Mouse (Mus musculus) embryo, embryonic 11 days (tissue): ENCODE results near the gene Arhgap27.

ENCODE experiments used
- DNase-seq: peaks from one replicate; pipeline ENCODE4 v3.0.0-alpha.2; 2015

The Arhgap27 gene

GRCm38 (mm10) chr11:103380460-103380859 lies 17.0 kb upstream of the Arhgap27 start:
- DNase-seq: no peak

GRCm38 (mm10) chr11:103378341-103378740 lies 14.8 kb upstream of the Arhgap27 start:
- DNase-seq: no peak

GRCm38 (mm10) chr11:103375772-103376171 lies 12.3 kb upstream of the Arhgap27 start:
- no peak for DNase-seq

DNA sequence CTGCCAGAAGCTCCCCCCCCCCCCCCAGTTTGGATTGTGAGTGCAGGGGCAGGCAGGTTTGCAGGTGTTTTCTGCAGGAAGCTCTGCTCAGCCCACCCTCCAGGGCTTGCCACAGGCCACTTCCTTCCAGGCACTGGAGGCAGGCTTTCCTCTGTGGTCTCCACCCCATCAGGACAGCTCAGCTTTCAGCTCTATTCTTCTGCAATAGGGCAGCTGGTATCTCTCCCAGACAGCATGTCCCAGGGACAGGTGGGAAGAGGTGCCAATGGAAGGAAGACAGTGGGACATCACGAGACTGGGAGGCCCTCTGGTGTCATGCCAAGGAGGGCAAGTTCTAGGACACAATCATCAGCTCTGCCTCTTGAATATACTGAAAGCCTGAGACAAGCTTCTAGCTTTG lies 11.8 kb upstream of the Arhgap27 start:
- DNase-seq: no peak

DNA sequence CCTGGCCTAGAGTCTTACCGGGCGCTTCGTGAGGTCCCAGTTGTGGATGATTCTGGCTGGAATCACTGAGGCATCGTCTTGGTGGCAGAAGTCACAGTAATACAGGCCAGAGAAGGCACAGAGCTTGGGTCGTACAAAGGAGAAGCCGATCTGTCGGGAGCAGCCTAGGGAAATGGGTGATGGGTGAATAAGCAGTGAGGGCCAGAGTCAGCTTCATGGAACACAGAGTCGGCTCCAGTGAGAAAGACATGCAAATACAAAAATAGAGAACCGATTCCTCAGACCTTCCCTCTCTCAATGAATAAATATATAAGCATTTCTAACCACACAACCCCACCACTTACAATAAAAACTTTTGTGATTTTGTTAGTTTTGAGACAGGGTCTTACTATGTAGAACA lies 10.4 kb upstream of the Arhgap27 start:
- DNase-seq: no peak

GRCm38 (mm10) chr11:103372561-103372960 lies 9.1 kb upstream of the Arhgap27 start:
- no peak for DNase-seq

GRCm38 (mm10) chr11:103372068-103372467 lies 8.6 kb upstream of the Arhgap27 start:
- no peak for DNase-seq

DNA sequence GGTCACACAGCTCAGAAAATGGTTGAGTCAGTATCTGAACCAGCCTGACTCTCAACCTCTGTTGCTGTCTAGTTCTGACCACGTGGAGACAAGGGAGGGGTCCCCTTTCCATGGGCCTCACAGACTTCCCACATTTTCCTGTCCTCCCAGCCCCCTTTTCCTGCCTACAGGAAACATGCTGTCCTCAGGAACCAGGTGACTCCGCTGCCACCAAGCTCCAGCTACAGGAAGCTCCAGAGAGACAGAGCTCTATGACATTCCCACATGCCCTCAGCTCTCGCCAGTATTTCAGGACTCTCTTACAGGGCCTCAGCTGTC lies 7.7 kb upstream of the Arhgap27 start:
- DNase-seq: no peak

DNA sequence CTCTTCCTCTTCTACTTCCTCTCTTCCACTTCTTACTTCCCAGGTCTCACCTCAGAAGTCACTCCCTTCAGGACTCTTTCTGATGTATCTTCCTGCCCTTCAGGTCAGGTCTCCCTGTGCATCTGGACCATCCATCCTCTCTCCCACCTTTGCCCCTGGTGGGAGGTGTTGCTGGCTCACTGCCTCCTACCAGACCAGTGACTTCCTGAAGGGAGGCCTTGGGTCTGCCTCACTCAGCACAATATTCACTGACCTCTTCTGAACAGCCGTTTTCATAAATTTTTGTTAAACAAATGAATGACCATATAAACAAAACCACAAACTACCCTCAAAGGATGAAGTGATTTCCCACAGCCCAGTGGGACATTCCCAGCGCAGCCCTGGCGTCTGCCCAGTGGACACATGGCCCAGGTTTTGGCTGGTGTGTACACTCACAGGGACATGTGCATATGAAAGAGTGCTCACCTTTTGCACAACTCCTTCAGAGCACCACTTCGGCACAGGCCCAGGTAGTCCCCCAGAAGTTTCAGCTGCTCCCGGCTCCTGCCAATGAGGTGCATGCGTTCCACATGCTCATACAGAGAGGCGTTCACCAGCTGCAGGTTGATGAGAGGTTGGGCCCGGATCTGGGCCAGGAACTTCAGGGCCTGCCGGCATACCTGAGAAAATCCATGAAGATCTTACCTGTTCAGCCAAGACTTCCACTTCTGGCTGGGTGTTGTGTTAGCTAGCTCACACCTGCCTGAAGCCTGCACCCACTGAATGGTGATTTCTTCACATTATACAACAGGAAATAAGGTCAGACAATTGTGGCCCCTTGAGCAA lies 7.1 kb upstream of the Arhgap27 start:
- DNase-seq: no peak

DNA sequence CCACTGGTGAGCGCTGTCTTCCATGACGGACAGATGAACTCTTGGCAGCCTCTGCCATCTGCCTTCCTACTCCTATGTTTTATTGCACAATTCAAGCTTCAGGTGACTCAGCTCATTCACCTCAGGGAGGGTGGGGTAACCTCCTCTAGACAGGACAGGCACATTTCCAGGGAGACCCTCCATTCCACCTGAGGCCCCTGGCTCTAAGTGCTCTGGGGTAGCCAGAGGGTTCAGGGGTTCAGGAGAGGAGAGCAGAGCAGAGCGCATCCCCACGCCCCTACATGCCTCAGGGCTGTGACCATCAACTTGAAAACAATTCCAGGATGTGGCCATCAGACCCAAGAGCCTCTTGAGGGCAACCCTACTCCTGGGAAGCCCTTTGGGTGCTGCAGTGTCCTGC lies 2.0 kb upstream of the Arhgap27 start:
- DNase-seq: no peak

- no peak for DNase-seq
Measured at GRCm38 (mm10) chr11:103365022-103365421, 1.5 kb upstream of the Arhgap27 start.

GRCm38 (mm10) chr11:103364335-103364734 lies 843 bp upstream of the Arhgap27 start:
- DNase-seq: no peak

GRCm38 (mm10) chr11:103362521-103363181 lies 841 bp downstream of the Arhgap27 start:
- DNase-seq: peak; percentile 42

DNA sequence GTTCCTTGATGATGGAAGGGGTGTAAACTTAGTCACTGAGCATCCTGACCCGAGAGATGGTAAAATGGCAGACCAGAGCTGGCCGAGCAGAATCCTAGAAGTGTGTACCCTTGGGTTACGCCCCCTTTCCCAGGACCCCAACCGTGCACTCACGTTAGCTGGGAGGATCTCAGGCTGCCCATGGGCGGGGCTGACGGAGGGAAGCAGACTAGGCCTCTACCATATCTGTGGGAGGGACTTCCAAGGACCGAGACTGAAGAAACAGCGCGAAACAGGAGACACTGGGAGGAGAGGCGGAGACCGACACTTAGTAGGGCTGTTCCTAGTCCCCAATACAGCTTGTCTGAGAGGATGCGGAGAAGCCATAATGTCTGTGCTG lies 1.4 kb downstream of the Arhgap27 start:
- DNase-seq: peak; percentile 63

DNA sequence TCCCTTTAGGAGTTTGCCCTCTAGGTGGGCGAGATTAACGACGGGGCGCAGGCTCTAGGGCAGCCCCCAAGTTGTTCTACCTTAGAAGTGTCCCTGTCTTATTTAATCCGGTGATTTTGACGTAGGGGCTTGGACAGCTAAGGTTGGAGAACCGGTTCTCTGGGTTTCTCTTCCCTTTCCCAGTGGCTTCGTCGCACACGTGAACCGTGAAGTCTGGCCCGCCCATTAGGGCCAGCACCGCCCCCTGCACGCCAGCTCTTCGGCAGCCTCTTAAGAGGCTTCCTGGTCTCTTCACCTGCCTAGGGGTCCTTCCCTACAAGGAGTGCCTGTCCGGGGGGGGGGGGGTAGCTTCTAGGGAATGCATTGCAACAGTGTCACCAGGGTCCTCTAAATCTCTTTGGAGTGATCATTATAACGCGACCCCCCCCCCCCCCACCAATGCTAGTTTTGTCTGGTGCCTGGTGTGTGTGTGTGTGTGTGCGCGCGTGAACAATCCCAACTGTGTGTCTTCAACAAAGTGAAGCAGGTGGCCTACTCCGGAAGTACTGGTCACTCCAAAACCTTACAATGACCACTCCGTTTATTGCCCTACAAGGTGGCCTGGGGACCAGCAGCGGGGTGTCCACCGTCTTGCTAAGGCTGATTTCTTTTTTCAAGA lies 2.0 kb downstream of the Arhgap27 start:
- DNase-seq: peak; percentile 64

GRCm38 (mm10) chr11:103360661-103361081 lies 2.8 kb downstream of the Arhgap27 start:
- peak; percentile 45 for DNase-seq

GRCm38 (mm10) chr11:103359841-103360641 lies 3.5 kb downstream of the Arhgap27 start:
- DNase-seq: peak; percentile 93

GRCm38 (mm10) chr11:103359122-103359521 lies 4.4 kb downstream of the Arhgap27 start:
- DNase-seq: peak; percentile 90

DNA sequence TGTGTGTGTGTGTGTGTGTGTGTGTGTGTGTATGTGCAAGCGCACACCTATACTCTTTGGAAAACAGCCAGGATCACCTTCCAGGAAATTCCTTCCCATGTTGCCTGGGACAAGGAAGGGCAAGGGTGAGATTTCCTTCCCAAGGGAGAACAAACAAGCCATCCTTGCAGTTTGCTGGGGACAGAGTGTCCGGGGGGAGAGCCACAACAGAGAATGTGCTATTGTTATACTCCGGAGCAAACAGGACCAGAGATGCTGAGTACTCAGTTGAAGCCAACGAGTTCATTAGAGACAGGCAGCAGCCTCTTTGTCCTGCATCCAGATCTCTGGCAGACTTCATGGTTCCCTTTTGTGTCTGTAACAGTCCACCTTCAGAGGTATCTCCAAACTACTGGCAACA lies 5.2 kb downstream of the Arhgap27 start:
- no peak for DNase-seq

- DNase-seq: no peak
Measured at GRCm38 (mm10) chr11:103357710-103358109, 5.8 kb downstream of the Arhgap27 start.

GRCm38 (mm10) chr11:103356938-103357670 lies 6.4 kb downstream of the Arhgap27 start:
- DNase-seq: no peak

GRCm38 (mm10) chr11:103356032-103356571 lies 7.4 kb downstream of the Arhgap27 start:
- no peak for DNase-seq
